Mouse (Mus musculus): Measurements from ENCODE around the gene Chtf18. TPM values are rescaled to one million over a fixed set of nuclear protein-coding genes. Genes with fewer than 3 reads are reported as not detected.

Chtf18 gene
- total RNA-seq, 2 experiments from 2014 or later = 7.6 to 8.6 TPM

DNA sequence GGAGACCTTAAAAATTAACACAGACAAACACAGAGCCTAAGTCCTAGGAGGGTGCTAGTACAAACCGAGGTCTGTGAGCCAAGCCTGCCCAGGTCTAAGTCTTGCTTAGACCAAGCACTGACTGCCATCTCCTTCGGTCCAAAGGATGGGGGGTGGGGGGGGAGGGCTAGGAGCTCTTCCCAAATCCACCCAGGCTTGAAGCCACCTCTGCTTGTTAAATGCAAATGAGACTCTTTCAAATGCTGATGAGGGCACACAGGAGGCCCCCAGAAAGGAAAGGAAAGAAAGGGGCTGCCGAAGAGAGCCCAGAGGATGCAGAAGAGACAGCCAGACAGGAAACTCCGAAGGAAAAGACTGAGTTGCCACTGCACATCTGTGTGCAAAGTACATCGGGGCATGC is 47.4 kb downstream of the Chtf18 start:
- no peak for ATAC-seq (replicated peaks; ENCODE audit: low FRiP score, poor library complexity, severe bottlenecking)

DNA sequence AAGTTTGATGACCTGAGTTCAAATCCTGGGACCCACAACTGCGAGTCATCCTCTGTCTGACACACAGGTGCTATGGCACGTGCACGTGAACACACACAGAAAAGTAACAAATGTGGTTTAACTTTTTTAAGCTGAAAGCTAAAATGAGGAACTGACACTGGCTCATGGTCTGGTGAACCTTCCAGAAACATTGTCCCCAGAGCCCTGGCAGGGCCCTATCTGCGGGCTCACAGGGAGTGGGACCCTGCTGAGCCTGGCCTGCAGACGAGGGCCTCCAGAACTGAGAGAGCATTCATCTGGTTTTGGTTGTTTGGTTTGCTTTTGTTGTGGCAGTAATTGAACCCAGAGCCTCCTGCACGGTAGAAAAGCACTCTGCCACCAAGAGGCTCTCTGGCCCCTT is 49.2 kb downstream of the Chtf18 start:
- no peak for ATAC-seq (replicated peaks; ENCODE audit: low FRiP score, poor library complexity, severe bottlenecking)

DNA sequence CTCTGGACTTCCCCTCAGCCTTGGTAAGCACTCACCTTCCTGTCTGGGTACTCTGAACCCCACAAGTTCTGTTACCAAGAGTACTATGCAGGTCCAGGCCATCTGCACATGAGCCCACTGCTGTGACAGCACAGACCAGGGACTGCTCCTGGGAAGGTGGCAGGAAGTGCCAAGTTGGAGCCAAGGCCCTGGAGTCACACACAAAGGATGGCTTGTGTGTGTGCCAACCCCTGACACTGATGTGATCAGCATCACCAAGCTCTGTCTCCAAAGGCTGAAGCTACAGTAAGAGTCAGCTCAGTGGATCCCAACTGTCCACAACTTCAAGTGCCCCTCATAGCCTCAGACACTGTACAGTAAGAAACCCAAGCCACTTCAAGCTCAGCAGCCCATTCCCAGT is 54.2 kb downstream of the Chtf18 start:
- ATAC-seq (replicated peaks; ENCODE audit: low FRiP score, poor library complexity, severe bottlenecking) = no peak

Other genes with a start within 250 kb of the Chtf18 start
- gene Sstr5, start 230.1 kb downstream of the Chtf18 start, total RNA-seq (2015; ENCODE audit: low replicate concordance) = not detected in 2 replicates
- gene Sstr5, start 230.1 kb downstream of the Chtf18 start, total RNA-seq (2017; ENCODE audit: low replicate concordance) = not detected in 2 replicates
- gene Sox8, start 156.7 kb downstream of the Chtf18 start, total RNA-seq (2015; ENCODE audit: low replicate concordance) = not detected in 2 replicates
- gene Sox8, start 156.7 kb downstream of the Chtf18 start, total RNA-seq (2017; ENCODE audit: low replicate concordance) = 0.17 TPM in 1 of 2 replicates, not detected in the other
- 2.7 and 7.1 TPM in 2 replicates for gene Lmf1, start 148.3 kb downstream of the Chtf18 start, total RNA-seq (2015; ENCODE audit: low replicate concordance)
- 1.5 and 1.8 TPM in 2 replicates for gene Lmf1, start 148.3 kb downstream of the Chtf18 start, total RNA-seq (2017; ENCODE audit: low replicate concordance)
- gene Gng13, start 10.2 kb downstream of the Chtf18 start, total RNA-seq (2015; ENCODE audit: low replicate concordance) = not detected in 2 replicates
- 0.70 TPM in 1 of 2 replicates, not detected in the other for gene Gng13, start 10.2 kb downstream of the Chtf18 start, total RNA-seq (2017; ENCODE audit: low replicate concordance)
- gene Rpusd1, start 251 bp upstream of the Chtf18 start, total RNA-seq (2015; ENCODE audit: low replicate concordance) = 4.2 and 6.5 TPM in 2 replicates
- gene Rpusd1, start 251 bp upstream of the Chtf18 start, total RNA-seq (2017; ENCODE audit: low replicate concordance) = 1.4 TPM in 2 replicates
- gene Mslnl, start 8.6 kb upstream of the Chtf18 start, total RNA-seq (2015; ENCODE audit: low replicate concordance) = not detected in 2 replicates
- not detected in 2 replicates for gene Mslnl, start 8.6 kb upstream of the Chtf18 start, total RNA-seq (2017; ENCODE audit: low replicate concordance)
- not detected in 2 replicates for gene Msln, start 27.0 kb upstream of the Chtf18 start, total RNA-seq (2015; ENCODE audit: low replicate concordance)
- not detected in 2 replicates for gene Msln, start 27.0 kb upstream of the Chtf18 start, total RNA-seq (2017; ENCODE audit: low replicate concordance)
- 3.5 and 5.9 TPM in 2 replicates for gene Narfl, start 46.4 kb upstream of the Chtf18 start, total RNA-seq (2015; ENCODE audit: low replicate concordance)
- 6.2 and 7.8 TPM in 2 replicates for gene Narfl, start 46.4 kb upstream of the Chtf18 start, total RNA-seq (2017; ENCODE audit: low replicate concordance)
- gene Haghl, start 58.3 kb upstream of the Chtf18 start, total RNA-seq (2015; ENCODE audit: low replicate concordance) = 2.9 TPM in 1 of 2 replicates, not detected in the other
- 1.9 and 3.1 TPM in 2 replicates for gene Haghl, start 58.3 kb upstream of the Chtf18 start, total RNA-seq (2017; ENCODE audit: low replicate concordance)
- gene Ccdc78, start 59.2 kb upstream of the Chtf18 start, total RNA-seq (2015; ENCODE audit: low replicate concordance) = not detected in 2 replicates
- gene Ccdc78, start 59.2 kb upstream of the Chtf18 start, total RNA-seq (2017; ENCODE audit: low replicate concordance) = not detected in 2 replicates
- gene Fam173a, start 65.5 kb upstream of the Chtf18 start, total RNA-seq (2015; ENCODE audit: low replicate concordance) = 14.8 and 24.9 TPM in 2 replicates
- gene Fam173a, start 65.5 kb upstream of the Chtf18 start, total RNA-seq (2017; ENCODE audit: low replicate concordance) = 7.7 and 9.6 TPM in 2 replicates
- not detected in 2 replicates for gene AC134908.4, start 68.2 kb upstream of the Chtf18 start, total RNA-seq (2015; ENCODE audit: low replicate concordance)
- gene AC134908.4, start 68.2 kb upstream of the Chtf18 start, total RNA-seq (2017; ENCODE audit: low replicate concordance) = not detected in 2 replicates
- 1.3 and 2.9 TPM in 2 replicates for gene Metrn, start 69.7 kb upstream of the Chtf18 start, total RNA-seq (2015; ENCODE audit: low replicate concordance)
- gene Metrn, start 69.7 kb upstream of the Chtf18 start, total RNA-seq (2017; ENCODE audit: low replicate concordance) = 3.2 TPM in 2 replicates
- not detected in 2 replicates for gene Fbxl16, start 81.7 kb upstream of the Chtf18 start, total RNA-seq (2015; ENCODE audit: low replicate concordance)
- 0.17 TPM in 1 of 2 replicates, not detected in the other for gene Fbxl16, start 81.7 kb upstream of the Chtf18 start, total RNA-seq (2017; ENCODE audit: low replicate concordance)
- 0.38 and 0.42 TPM in 2 replicates for gene Wdr24, start 96.2 kb upstream of the Chtf18 start, total RNA-seq (2015; ENCODE audit: low replicate concordance)
- gene Wdr24, start 96.2 kb upstream of the Chtf18 start, total RNA-seq (2017; ENCODE audit: low replicate concordance) = 4.9 and 6.0 TPM in 2 replicates
- gene Jmjd8, start 101.4 kb upstream of the Chtf18 start, total RNA-seq (2015; ENCODE audit: low replicate concordance) = 0.84 and 2.1 TPM in 2 replicates
- gene Jmjd8, start 101.4 kb upstream of the Chtf18 start, total RNA-seq (2017; ENCODE audit: low replicate concordance) = 3.9 and 6.7 TPM in 2 replicates
- 15.0 and 28.0 TPM in 2 replicates for gene Stub1, start 106.0 kb upstream of the Chtf18 start, total RNA-seq (2015; ENCODE audit: low replicate concordance)
- gene Stub1, start 106.0 kb upstream of the Chtf18 start, total RNA-seq (2017; ENCODE audit: low replicate concordance) = 18.8 and 27.9 TPM in 2 replicates
- gene Rhbdl1, start 109.9 kb upstream of the Chtf18 start, total RNA-seq (2015; ENCODE audit: low replicate concordance) = not detected in 2 replicates
- gene Rhbdl1, start 109.9 kb upstream of the Chtf18 start, total RNA-seq (2017; ENCODE audit: low replicate concordance) = 4.7 TPM in 1 of 2 replicates, not detected in the other
- gene Gm20683, start 114.3 kb upstream of the Chtf18 start, total RNA-seq (2015; ENCODE audit: low replicate concordance) = 0.84 TPM in 1 of 2 replicates, not detected in the other
- 2.6 TPM in 1 of 2 replicates, not detected in the other for gene Gm20683, start 114.3 kb upstream of the Chtf18 start, total RNA-seq (2017; ENCODE audit: low replicate concordance)
- gene Rhot2, start 117.4 kb upstream of the Chtf18 start, total RNA-seq (2015; ENCODE audit: low replicate concordance) = 3.3 and 9.8 TPM in 2 replicates
- 19.7 and 28.6 TPM in 2 replicates for gene Rhot2, start 117.4 kb upstream of the Chtf18 start, total RNA-seq (2017; ENCODE audit: low replicate concordance)
- gene Wdr90, start 134.1 kb upstream of the Chtf18 start, total RNA-seq (2015; ENCODE audit: low replicate concordance) = 12.5 and 17.6 TPM in 2 replicates
- 10.0 and 12.7 TPM in 2 replicates for gene Wdr90, start 134.1 kb upstream of the Chtf18 start, total RNA-seq (2017; ENCODE audit: low replicate concordance)
- gene Mcrip2, start 141.3 kb upstream of the Chtf18 start, total RNA-seq (2015; ENCODE audit: low replicate concordance) = 9.4 and 9.8 TPM in 2 replicates
- gene Mcrip2, start 141.3 kb upstream of the Chtf18 start, total RNA-seq (2017; ENCODE audit: low replicate concordance) = 1.7 and 8.0 TPM in 2 replicates
- gene Mettl26, start 147.7 kb upstream of the Chtf18 start, total RNA-seq (2015; ENCODE audit: low replicate concordance) = 7.3 and 9.4 TPM in 2 replicates
- gene Mettl26, start 147.7 kb upstream of the Chtf18 start, total RNA-seq (2017; ENCODE audit: low replicate concordance) = 3.7 and 5.3 TPM in 2 replicates
- not detected in 2 replicates for gene Wfikkn1, start 153.4 kb upstream of the Chtf18 start, total RNA-seq (2015; ENCODE audit: low replicate concordance)
- 1.0 TPM in 1 of 2 replicates, not detected in the other for gene Wfikkn1, start 153.4 kb upstream of the Chtf18 start, total RNA-seq (2017; ENCODE audit: low replicate concordance)
- 2.3 and 6.7 TPM in 2 replicates for gene Rab40c, start 192.3 kb upstream of the Chtf18 start, total RNA-seq (2015; ENCODE audit: low replicate concordance)
- 1.2 and 1.5 TPM in 2 replicates for gene Rab40c, start 192.3 kb upstream of the Chtf18 start, total RNA-seq (2017; ENCODE audit: low replicate concordance)
- gene Pigq, start 217.5 kb upstream of the Chtf18 start, total RNA-seq (2015; ENCODE audit: low replicate concordance) = 1,336 and 1,664 TPM in 2 replicates
- gene Pigq, start 217.5 kb upstream of the Chtf18 start, total RNA-seq (2017; ENCODE audit: low replicate concordance) = 1,480 and 1,728 TPM in 2 replicates
- 49.2 and 66.7 TPM in 2 replicates for gene Nhlrc4, start 217.5 kb upstream of the Chtf18 start, total RNA-seq (2015; ENCODE audit: low replicate concordance)
- gene Nhlrc4, start 217.5 kb upstream of the Chtf18 start, total RNA-seq (2017; ENCODE audit: low replicate concordance) = 40.7 and 62.0 TPM in 2 replicates
- not detected in 2 replicates for gene A930017K11Rik, start 225.1 kb upstream of the Chtf18 start, total RNA-seq (2015; ENCODE audit: low replicate concordance)
- gene A930017K11Rik, start 225.1 kb upstream of the Chtf18 start, total RNA-seq (2017; ENCODE audit: low replicate concordance) = not detected in 2 replicates

All from erythroblast, adult 5-6 weeks (primary cell).